Mouse (Mus musculus) gastrocnemius, postnatal 10 days (tissue): ENCODE results near the gene Dmap1. TPM values are rescaled to one million over a fixed set of nuclear protein-coding genes. Genes with fewer than 3 reads are reported as not detected.
A peak's percentile ranks its signal among the peaks of the same experiment; 100 is the strongest.

Experiments
- DNase-seq: peaks from one replicate; pipeline ENCODE4 v3.0.0; 2021; ENCODE audit warnings: mixed read lengths
- long read RNA-seq, 2 experiments: library from polyadenylated mRNA; stranded (forward); transcript quantifications; one replicate each; pipeline ENCODE4 v2.0.0; 2021
- total RNA-seq, 2 experiments: library from RNA; stranded (reverse); gene quantifications; 2 replicates each; pipeline ENCODE4 v1.2.3; 2021

Dmap1 gene
- 10 to 100 TPM; 18.8 to 22.7 TPM for total RNA-seq
- long read RNA-seq, experiment 1, transcript Dmap1-201 (11 exons, 1,566 nt), result major isoform, 8 of 30 reads
- long read RNA-seq, experiment 1, partial matches to known transcripts, result 4 of 30 reads
- long read RNA-seq, experiment 1, other reads (novel, unspliced or antisense), result 17 of 30 reads
- long read RNA-seq, experiment 2, transcript Dmap1-201 (11 exons, 1,566 nt), result major isoform, 14 of 35 reads
- long read RNA-seq, experiment 2, partial matches to known transcripts, result 3 of 35 reads
- long read RNA-seq, experiment 2, other reads (novel, unspliced or antisense), result 18 of 35 reads

DNA sequence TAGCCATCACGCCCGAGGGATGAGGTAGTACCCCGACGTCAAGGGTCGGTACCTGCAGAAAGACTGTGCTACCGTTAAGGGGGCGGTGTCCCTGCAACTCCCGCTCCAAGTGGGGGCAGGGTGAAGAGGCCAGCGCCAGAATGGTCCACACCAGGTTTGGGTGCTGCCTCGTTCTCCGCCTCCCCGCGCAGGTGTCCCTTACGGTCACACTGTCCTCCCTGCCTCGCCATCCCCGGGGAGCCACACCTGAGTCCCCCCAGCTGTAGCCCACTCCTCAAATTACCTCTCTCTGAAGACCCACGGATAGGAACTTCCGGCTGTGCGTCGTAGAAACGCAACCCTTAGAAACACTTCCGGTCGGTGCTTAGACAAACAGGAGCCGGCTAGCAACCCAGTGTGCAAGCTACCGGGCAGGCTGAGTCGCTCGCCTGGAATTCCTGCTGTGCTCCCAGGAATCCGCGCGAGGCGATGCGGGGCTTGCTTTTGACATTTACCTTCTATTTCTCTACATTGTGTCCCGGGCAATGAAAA lies at the start of gene Dmap1:
Gene Dmap1 (minus strand): TSS at position 343 of the 531 bp plus-strand sequence.
- DNase-seq, result peak; percentile 79

GRCm38 (mm10) chr4:117724112-117724511 lies 42.0 kb upstream of the Dmap1 start, which contains the start of gene Gm12845:
Gene Gm12845 (plus strand): TSS chr4:117724412.
- DNase-seq, result no peak

DNA sequence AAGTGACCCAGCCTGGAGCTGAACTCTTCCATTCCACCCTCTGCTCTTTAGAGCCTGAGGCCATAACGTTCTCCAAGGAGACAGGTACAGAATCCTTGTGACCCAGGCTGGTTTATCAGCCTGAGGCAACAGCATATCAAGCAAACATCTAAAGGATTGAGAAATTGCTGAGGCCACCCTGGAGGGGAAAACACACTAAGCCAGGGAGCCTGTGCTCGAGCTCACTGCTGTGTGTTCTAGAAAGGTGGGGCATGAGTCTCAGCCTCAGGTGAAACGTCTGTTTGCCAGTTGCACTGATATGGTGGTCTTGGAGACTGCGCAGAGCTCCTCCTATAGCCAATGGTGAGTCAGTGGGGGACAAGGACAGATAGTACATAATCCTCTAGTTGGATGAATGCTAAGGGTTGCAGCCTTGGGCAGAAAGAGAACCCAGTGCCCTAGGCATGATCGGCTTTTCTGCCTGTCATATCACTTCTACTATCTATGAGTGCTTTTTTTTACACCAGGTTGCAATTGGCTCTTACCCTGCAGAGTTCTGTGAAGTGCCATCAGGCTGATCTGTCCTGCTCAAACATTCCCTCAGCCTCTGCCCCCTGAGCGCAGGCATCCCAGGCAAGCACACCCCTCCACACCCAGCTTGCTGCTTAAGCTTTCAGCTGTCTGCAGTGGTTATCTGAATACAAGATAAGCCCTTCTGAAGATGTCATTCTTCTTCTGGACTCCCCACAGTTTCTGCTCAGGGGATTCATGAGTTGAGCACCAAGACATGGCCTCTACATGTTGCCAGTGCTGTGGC lies 31.4 kb upstream of the Dmap1 start:
- no peak for DNase-seq

GRCm38 (mm10) chr4:117712314-117712713 lies 30.2 kb upstream of the Dmap1 start:
- DNase-seq, result no peak

- no peak for DNase-seq
Measured at GRCm38 (mm10) chr4:117708780-117709550, 26.9 kb upstream of the Dmap1 start.

- peak; percentile 51 for DNase-seq
Measured at GRCm38 (mm10) chr4:117705361-117705760, 23.3 kb upstream of the Dmap1 start.

DNA sequence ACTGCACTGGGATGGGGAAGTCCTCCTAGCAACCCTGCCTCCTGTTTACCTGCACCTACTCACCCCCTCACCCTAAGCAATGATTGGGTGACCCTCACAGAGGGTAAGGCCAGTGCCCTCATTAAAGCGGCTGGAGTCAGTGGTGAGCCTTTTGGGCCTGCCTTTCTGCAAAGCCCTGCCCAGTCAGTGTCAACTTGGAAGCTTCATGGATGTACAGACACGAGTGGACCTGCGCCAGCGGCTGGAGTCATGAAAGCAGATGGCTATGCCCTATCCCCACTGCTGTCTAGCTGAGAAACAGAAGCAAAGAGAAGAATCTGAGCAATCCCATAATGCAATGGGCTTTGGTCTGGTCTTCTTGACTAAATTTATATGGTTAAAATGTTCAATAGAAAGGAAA lies 4.3 kb upstream of the Dmap1 start:
- DNase-seq, result no peak

- no peak for DNase-seq
Measured at GRCm38 (mm10) chr4:117683048-117683768, 1.1 kb upstream of the Dmap1 start.

DNA sequence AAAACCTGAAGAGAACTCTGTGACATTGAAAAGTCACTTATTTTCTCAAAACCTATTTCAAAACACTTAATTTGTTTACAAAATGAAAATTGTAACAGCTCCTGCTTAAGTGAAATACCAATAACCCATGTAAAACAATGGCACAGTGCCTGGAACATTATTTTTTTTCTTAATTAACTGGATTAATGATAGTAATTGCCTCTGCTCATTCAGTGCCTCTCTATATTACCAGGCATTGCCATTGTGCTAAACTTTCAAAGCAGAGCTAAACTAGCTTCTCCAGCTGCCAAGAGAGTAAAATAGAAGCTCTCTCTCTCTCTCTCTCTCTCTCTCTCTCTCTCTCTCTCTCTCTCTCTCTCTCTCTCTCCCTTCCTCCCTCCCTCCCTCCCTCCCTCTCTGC lies 390 bp upstream of the Dmap1 start:
- no peak for DNase-seq

- no peak for DNase-seq
Measured at GRCm38 (mm10) chr4:117680963-117681362, 1.1 kb downstream of the Dmap1 start.

DNA sequence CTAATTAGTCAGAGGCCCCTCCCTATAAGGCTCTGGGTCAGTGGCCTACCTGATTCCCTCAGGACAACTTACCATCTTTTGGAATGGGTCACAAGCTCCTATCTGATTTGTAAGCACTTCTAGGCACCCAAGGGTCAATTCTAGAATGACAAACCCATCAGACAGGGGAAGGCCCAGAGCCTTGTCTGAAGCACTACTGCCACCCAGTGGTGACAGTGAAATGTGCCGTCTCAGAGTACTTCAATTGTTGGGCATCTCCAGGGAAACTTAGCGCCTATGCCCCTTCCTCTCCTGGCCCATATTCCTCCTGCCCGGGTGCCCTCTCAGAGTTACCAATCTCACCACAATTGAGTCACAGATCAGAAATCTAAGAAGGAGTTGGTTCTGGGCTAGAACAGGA lies 5.2 kb downstream of the Dmap1 start:
- peak; percentile 88 for DNase-seq

GRCm38 (mm10) chr4:117673901-117674300 lies 8.2 kb downstream of the Dmap1 start:
- DNase-seq, result no peak

DNA sequence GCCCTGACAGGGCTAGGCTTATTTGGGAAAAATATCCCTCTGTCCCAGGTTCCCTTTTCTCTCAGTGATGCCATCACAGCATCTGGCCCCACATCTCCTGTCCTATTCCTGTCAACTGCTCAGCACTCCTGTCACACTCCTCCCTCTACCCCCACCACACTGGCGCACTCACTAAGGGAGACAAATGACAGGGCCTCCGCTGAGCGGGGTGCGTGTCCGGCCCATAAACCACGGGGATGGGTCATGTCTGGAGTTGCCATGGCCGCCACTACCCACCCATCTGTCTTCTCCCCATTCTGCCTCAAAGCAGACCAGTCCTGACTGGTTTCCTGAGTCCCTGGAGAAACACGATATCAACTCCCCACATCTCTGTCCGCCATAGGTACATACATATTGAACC lies 10.0 kb downstream of the Dmap1 start:
- DNase-seq, result no peak

GRCm38 (mm10) chr4:117669874-117670273 lies 12.2 kb downstream of the Dmap1 start:
- DNase-seq, result no peak

DNA sequence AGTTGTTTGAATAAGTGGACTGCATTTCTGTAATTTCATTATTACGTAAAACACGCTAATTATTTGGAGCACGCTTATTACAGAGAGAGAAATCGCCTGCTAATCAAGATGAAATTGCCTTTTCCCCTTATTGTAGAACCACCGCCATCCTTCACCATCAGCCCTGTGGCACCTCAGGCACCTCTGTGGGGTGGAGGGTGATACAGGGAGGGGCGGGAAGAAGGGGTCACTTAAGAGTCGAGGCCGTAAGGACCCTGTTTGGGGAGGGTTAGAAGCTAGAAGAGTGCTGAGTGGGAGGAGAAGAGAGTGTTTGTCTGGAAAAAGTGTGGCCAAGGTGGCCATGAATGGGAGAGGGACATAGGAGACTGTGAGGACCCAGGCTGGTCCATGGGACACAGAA lies 16.0 kb downstream of the Dmap1 start:
- DNase-seq, result no peak

DNA sequence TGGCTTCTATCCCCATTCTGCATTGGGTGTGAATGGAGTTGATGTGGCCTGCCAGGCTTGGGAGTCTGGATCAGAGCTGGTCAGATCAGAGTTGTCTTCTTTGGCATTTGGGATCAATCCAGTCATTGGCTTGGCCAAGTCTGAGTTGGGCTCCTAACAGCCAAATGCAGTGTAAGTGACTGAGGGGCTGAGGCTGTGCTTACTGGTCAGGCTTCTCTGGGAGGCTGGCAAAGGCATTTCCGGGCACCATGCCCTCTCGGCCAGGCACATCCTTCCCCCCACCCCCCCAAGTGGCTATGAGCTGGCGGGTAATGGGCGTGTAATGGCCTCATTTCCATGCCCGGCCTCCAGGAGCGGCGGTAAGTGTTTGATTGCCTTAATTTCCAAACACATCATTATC lies 16.5 kb downstream of the Dmap1 start:
- peak; percentile 70 for DNase-seq

DNA sequence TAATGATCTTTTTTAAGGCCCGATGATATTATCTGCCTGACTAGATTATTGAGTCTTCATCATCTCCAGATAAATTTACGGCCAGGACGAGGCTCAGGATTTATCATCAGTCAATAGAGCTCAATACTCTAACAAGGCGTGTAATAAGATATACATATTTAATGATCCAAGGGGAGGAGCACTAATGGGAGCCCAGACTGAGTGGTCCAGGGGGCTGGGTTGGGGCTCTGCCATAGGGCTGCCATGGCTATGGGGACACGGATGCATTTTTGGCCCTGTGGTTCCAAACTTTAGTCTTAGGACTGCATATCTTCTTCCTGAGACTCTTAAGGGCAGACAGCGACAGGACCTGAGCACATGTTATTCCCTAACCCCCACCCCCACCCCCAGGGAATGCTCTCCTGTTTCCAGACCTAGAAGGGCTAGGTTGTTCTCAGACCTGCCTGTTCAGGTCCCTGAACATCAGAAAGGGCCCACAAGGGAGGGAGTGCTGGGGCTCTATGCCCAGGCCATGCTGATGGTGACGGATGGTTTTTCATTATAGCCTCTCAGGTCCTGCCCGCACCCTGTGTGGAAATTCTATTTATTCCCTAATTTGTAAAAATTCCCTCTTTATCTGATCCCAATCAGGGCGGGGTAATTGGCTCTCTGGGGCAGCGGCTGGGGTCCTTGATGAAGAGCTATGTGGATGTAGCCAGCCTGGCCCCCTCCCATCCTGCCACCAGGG lies 17.5 kb downstream of the Dmap1 start:
- DNase-seq, result no peak

GRCm38 (mm10) chr4:117660001-117660400 lies 22.1 kb downstream of the Dmap1 start:
- no peak for DNase-seq

GRCm38 (mm10) chr4:117658582-117659444 lies 23.3 kb downstream of the Dmap1 start:
- DNase-seq, result peak; percentile 37

GRCm38 (mm10) chr4:117657646-117658045 lies 24.4 kb downstream of the Dmap1 start:
- DNase-seq, result no peak
